Mouse (Mus musculus) embryonic facial prominence, embryonic 14.5 days (tissue): Measurements from ENCODE around the gene Wbp11. TPM values are rescaled to one million over a fixed set of nuclear protein-coding genes. Genes with fewer than 3 reads are reported as not detected.

Experiments used
- ATAC-seq: fragments of 200-750 bp; cut with Nextera tagmentation; 2 replicates; pipeline ENCODE4 v1.8.0; 2017; ENCODE audit warnings: low read depth, moderate number of reproducible peaks, moderate TSS enrichment
- DNase-seq: peaks from one replicate; pipeline ENCODE4 v3.0.0-alpha.2; 2015; ENCODE audit warnings: low spot score
- H3K27ac ChIP-seq: fragments of 300-500 bp; sonication (generic); replicated peaks from 2 replicates; pipeline ENCODE4 v1.5.1; 2014; ENCODE audit warnings: low read depth, mild to moderate bottlenecking, low read length, moderate library complexity
- H3K27me3 ChIP-seq: fragments of 300-500 bp; sonication (generic); replicated peaks from 2 replicates; pipeline ENCODE4 v1.6.1; 2014; ENCODE audit warnings: low read length; ENCODE audit not compliant: control insufficient read depth, insufficient read depth
- H3K36me3 ChIP-seq: fragments of 300-500 bp; sonication (generic); 2 replicates; pipeline ENCODE4 v1.6.1; 2014; ENCODE audit warnings: low read length, mixed read lengths; ENCODE audit not compliant: control insufficient read depth, insufficient read depth
- H3K4me1 ChIP-seq: fragments of 300-500 bp; sonication (generic); 2 replicates; pipeline ENCODE4 v1.6.1; 2014; ENCODE audit warnings: antibody characterized with exemption, low read length; ENCODE audit not compliant: control insufficient read depth, insufficient read depth
- H3K4me2 ChIP-seq: fragments of 300-500 bp; sonication (generic); 2 replicates; pipeline ENCODE4 v1.6.1; 2014; ENCODE audit warnings: low read depth, mild to moderate bottlenecking, low read length, moderate library complexity, mixed read lengths
- H3K4me3 ChIP-seq: fragments of 300-500 bp; sonication (generic); 2 replicates; pipeline ENCODE4 v1.5.1; 2014; ENCODE audit warnings: low read depth, mild to moderate bottlenecking, low read length
- H3K9ac ChIP-seq: fragments of 300-500 bp; sonication (generic); 2 replicates; pipeline ENCODE4 v1.6.1; 2014; ENCODE audit warnings: low read depth, mild to moderate bottlenecking, low read length, moderate library complexity, mixed read lengths
- H3K9me3 ChIP-seq: fragments of 300-500 bp; sonication (generic); 2 replicates; pipeline ENCODE4 v1.6.1; 2016; ENCODE audit warnings: low read length; ENCODE audit not compliant: control insufficient read depth
- WGBS: fragments of 180-500 bp; shearing (Covaris S2); extraction: QIAGEN DNeasy Blood & Tissue Kit; methylation state at CpG from one replicate; pipeline ENCODE4 v1.1.7; 2014; 5-methylcytosine and 5-hydroxymethylcytosine counted together
- polyA plus RNA-seq: library from polyadenylated mRNA; unstranded; fragments of >200 nt; fragmentation: Nextera tagmentation; extraction: Ambion mirVana; gene quantifications from 2 replicates; pipeline ENCODE4 v1.2.1, GENCODE M21; 2014

Gene Wbp11
- polyA plus RNA-seq, 1 experiment from 2014 or later: 94.7 TPM

DNA sequence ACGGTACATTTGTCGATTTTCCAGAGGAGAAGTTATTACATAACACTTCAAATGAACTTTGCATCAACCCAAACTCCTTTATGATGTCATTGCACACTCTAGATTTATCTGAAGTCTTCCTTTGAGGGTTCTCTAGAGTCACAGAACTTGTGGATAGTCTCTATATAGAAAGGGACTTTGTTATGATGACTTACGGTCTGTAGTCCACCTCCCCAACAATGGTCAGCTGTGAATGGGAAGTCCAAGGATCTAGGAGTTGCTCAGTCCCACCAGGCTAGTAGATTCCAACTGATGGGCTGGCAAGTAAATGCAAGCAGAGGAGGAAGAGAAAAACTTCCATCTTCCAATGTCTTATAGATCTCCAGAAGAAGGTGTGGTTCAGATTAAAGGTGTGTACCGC is 648 bp upstream of the Wbp11 start:
- 32% methylated on average over 4 of the region's 4 CpGs for WGBS
- Histone ChIP-seq H3K9me3 (no peaks in the 10 kb centered on the region), H3K4me3 (peak overlapping the region; percentile 100), H3K27ac (peak overlapping the region; percentile 81), H3K27me3 (no peaks in the 10 kb centered on the region; the same call in 1 of the 2 replicates), H3K4me1 (peaks cover 7% of the 10 kb centered on the region), H3K36me3 (peaks cover 20% of the 10 kb centered on the region), H3K4me2 (peak overlapping the region; percentile 54), H3K9ac (peak overlapping the region; percentile 62)
- ATAC-seq (no peak), DNase-seq (no peak)

DNA sequence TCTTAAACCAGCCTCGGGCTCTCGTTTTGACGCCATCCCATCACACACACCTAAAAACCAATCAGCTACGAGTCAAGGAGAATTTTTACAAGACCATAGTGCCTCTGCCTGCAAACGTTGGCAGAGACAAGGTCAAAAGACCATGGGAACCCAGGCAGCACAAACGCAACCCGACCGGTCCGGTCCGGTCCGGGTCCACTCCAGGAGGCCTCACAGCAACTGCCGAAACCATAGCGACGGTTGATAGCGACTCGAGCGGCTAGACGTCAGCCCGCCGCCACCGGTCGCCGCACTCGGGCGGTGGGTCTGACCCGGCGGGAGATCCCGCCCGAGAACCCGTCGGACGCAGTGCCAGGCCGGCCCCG is 535 bp downstream of the Wbp11 start, which contains the start of gene BC049715:
Gene BC049715 (plus strand): TSS at position 111 of the 365 bp plus-strand sequence.
- ATAC-seq (no peak), DNase-seq (no peak)
- Histone ChIP-seq H3K9ac (peak within 1 kb of the TSS; percentile 100), H3K36me3 (peaks cover 28% of the 10 kb centered on the region), H3K9me3 (no peaks in the 10 kb centered on the region), H3K4me1 (peaks cover 7% of the 10 kb centered on the region), H3K27ac (peak within 1 kb of the TSS; percentile 87), H3K4me3 (peak within 1 kb of the TSS; percentile 100), H3K27me3 (no peaks in the 10 kb centered on the region; the same call in 1 of the 2 replicates), H3K4me2 (peak within 1 kb of the TSS; percentile 87)
- under 1% methylated on average over 32 of the region's 34 CpGs for WGBS

DNA sequence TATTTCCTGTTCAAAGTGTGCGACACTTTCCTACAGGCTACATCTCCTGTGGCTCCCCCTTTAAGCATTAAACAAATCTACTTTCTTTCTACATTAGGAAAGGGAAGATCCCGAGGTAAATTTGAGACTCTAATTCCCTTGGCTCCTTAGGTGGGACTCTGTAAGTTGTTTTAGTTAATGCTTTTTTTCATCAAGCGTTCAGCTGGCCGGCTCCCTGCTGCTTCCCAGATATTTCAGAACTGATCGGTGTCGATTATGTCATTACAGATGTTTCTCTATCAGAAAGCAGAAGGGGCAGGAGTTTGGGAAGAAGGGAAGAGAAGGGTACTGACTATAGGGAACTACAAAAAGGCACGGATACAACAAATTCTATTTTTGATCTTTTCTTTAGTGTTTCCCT is 917 bp downstream of the Wbp11 start:
- peak overlapping the region; percentile 87 for H3K4me2 ChIP-seq
- 15% methylated on average over 7 of the region's 7 CpGs for WGBS
- H3K9me3 ChIP-seq: no peaks in the 10 kb centered on the region
- peak overlapping the region; percentile 100 for H3K4me3 ChIP-seq
- DNase-seq (no peak), ATAC-seq (no peak)
- H3K27me3 ChIP-seq: no peaks in the 10 kb centered on the region; the same call in 1 of the 2 replicates
- H3K27ac ChIP-seq: no peak overlapping the region; the same call in 1 of the 2 replicates
- H3K9ac ChIP-seq: peak overlapping the region; percentile 100
- peaks cover 32% of the 10 kb centered on the region for H3K36me3 ChIP-seq
- peaks cover 7% of the 10 kb centered on the region for H3K4me1 ChIP-seq

DNA sequence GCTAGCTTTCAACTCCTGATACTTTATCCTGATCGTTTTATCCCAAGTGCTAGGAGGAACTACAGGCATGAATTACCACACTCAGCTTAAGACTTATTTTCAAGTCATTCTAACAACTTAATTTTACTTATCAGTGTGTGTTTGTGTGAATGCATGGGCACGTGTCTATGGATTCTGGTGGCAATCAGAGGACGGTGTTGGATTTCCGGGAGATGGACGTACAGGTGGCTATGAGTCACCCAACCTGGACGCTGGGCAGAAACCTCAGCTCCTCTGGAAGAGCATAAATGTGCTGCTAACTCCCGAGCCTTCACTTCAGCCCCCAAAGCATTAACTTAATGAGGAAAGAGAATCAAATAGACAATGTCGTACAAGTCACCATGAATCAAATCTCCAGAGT is 3.0 kb downstream of the Wbp11 start:
- Histone ChIP-seq H3K36me3 (peaks cover 53% of the 10 kb centered on the region), H3K27me3 (no peaks in the 10 kb centered on the region), H3K4me1 (peaks cover 7% of the 10 kb centered on the region), H3K4me3 (no peak overlapping the region), H3K9me3 (no peaks in the 10 kb centered on the region), H3K4me2 (no peak overlapping the region), H3K9ac (no peak overlapping the region), H3K27ac (no peak overlapping the region)
- 92% methylated on average over 8 of the region's 8 CpGs for WGBS
- DNase-seq: no peak
- ATAC-seq: no peak

DNA sequence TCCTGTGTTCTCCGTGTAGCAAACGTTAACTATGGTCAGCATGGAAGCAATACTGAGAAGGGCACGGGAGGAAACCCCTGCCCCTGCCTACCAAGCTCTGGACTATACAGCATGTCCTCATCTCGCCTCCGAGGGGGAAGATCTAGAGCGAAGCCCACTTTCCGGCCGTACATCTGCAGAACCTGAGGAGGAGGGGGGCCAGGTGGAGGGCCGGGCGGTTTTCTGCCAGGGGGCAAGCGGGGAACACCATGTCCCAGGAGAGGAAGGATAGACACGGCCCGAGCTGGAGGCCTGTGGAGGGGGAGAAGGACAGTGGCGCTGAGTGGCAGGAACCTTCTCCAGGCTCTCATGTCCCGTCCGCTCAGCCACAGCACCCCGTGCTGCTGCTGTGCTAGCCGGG is 6.9 kb downstream of the Wbp11 start:
- H3K4me3 ChIP-seq: no peak overlapping the region
- peaks cover 91% of the 10 kb centered on the region for H3K36me3 ChIP-seq
- no peak for ATAC-seq
- no peak overlapping the region for H3K27ac ChIP-seq
- H3K27me3 ChIP-seq: no peaks in the 10 kb centered on the region
- WGBS: 90% methylated on average over 16 of the region's 18 CpGs
- H3K4me1 ChIP-seq: no peaks in the 10 kb centered on the region
- H3K9me3 ChIP-seq: no peaks in the 10 kb centered on the region
- H3K9ac ChIP-seq: no peak overlapping the region
- no peak overlapping the region for H3K4me2 ChIP-seq
- DNase-seq: no peak

DNA sequence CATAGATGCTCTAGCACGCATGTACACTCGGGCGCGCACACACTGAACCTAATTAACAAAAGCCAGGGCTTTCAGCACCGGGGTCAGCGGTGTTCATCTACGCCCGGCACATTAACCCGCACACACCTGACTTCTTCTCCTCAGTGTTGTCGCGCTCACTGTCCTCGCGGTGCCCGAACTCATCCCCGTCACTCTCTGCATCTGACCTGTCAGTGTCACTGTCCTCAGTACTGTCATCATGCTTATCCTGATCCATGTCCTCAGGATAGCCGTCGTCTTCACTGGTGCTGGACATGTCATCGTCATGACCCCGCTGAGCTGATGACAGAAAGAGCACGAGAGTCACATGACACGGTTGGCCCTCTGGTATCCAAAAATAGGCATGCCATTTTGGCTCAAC is 7.7 kb downstream of the Wbp11 start:
- Histone ChIP-seq H3K9ac (no peak overlapping the region), H3K4me2 (no peak overlapping the region), H3K27me3 (no peaks in the 10 kb centered on the region), H3K36me3 (peaks cover 93% of the 10 kb centered on the region), H3K4me1 (no peaks in the 10 kb centered on the region), H3K4me3 (no peak overlapping the region), H3K9me3 (no peaks in the 10 kb centered on the region), H3K27ac (no peak overlapping the region)
- ATAC-seq (0 out of 2 replicates have a peak, but pooled peaks have one; percentile 26), DNase-seq (no peak)
- WGBS: 94% methylated on average over 21 of the region's 21 CpGs

DNA sequence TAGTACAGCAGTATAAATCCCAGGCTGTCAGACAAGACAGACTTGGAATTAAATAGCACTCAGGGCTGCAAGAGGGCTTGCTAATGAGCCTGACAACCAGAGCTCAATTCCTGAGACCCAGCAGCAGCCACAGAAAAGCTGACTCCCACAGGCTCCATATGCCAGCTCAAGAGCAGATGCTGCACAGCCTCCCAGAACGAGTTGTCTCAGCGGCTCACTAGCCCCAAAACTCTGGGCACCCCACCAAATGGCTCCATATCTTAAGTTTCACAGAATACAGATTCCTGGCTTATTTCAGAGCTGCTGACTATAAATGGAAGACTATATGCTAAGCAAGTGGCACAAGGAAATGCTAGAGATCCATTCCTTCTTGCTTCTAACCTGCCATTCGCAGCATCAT is 10.5 kb downstream of the Wbp11 start:
- Histone ChIP-seq H3K4me2 (no peak overlapping the region), H3K4me3 (no peak overlapping the region), H3K36me3 (peaks cover 96% of the 10 kb centered on the region), H3K4me1 (no peaks in the 10 kb centered on the region), H3K9me3 (no peaks in the 10 kb centered on the region), H3K9ac (no peak overlapping the region), H3K27ac (no peak overlapping the region), H3K27me3 (no peaks in the 10 kb centered on the region)
- over 99% methylated on average over 3 of the region's 3 CpGs for WGBS
- DNase-seq: no peak
- no peak for ATAC-seq

DNA sequence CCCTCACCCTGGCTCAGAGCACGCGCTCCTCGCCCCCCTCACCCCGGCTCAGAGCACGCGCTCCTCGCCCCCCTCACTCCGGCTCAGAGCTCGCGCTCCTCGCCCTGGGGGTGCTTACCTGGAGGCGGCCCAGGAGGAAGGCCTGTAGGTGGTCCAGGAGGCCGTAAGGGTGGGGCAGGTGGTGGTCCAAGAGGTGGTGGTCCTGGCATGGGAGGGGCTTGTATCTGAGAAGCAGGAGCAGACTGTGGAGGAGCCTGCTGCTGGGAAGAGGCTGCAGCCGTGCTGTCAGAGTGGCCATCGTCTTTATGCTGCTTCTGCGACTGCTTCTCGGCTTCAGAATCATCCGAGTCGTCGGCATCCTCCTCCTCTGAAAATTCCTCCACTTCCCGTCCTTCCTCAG is 11.2 kb downstream of the Wbp11 start:
- Histone ChIP-seq H3K27ac (no peak overlapping the region), H3K4me1 (no peaks in the 10 kb centered on the region), H3K27me3 (no peaks in the 10 kb centered on the region), H3K9ac (no peak overlapping the region), H3K36me3 (peaks cover 96% of the 10 kb centered on the region), H3K9me3 (no peaks in the 10 kb centered on the region), H3K4me2 (no peak overlapping the region), H3K4me3 (no peak overlapping the region)
- DNase-seq (no peak), ATAC-seq (no peak)
- WGBS: 92% methylated on average over 21 of the region's 21 CpGs

DNA sequence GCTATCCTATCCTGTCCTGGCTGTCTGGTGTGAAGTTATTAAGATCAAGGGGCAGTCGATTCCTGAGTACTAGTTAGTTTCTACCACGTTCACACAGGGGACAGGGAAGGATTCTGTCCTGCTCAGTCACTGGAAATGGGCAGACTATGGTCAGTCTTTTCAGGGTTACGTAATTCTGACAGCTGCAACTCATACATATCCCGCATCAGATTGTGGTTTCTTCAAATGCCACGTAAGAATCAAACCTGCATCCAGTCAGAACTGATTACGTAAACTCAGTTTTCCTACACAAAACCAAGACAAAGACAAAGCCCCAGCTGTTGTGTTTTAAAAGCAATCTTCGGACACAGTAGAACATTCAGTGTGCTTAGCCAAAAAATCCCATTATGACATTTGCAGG is 12.7 kb downstream of the Wbp11 start:
- Histone ChIP-seq H3K9me3 (no peaks in the 10 kb centered on the region), H3K27me3 (no peaks in the 10 kb centered on the region), H3K4me1 (no peaks in the 10 kb centered on the region), H3K27ac (no peak overlapping the region), H3K4me3 (no peak overlapping the region), H3K4me2 (no peak overlapping the region), H3K36me3 (peaks cover 81% of the 10 kb centered on the region), H3K9ac (no peak overlapping the region)
- ATAC-seq (no peak; the same call in 1 of the 2 replicates), DNase-seq (no peak)
- 93% methylated on average over 7 of the region's 7 CpGs for WGBS
